Mouse (Mus musculus): ENCODE measurements around the gene 9030025P20Rik.
"Not testable (repeated sequence)": the region's sequence is repeated elsewhere in the genome, so short reads cannot be mapped to it uniquely, and the experiment has no call there.

Gene 9030025P20Rik

DNA sequence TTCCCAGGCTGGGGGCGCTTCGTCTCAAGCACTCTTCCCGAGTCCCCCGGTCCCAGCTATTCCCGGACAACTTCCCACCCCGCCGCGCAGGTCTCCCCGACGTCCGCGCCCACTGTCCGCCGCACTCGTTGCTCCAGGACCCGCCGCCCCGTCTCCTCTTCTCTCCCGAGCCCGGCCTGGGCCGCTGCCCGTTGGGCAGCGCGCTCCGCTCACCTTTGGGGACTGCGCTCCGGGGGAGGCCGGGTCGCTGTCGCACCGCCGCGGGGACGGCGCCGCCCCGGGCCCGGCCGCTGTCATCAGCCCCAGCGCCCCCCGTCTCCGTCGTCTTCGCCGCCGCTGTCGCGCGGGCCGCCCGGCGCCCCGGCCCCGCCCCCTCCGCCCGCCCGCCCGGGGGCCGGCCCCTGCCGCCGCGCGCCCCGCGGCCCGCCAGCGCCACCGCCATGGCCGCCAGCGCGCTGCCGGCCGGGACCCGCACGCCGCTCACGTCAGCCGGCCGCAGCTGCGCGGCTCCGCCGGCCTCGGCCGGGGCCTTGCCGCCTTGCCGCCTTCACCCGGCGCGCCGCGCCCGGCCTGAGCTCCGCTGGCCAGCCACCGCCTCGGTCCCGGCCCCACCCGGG is 14.4 kb downstream of the 9030025P20Rik start:
- not testable (repeated sequence) for DNase-seq

DNA sequence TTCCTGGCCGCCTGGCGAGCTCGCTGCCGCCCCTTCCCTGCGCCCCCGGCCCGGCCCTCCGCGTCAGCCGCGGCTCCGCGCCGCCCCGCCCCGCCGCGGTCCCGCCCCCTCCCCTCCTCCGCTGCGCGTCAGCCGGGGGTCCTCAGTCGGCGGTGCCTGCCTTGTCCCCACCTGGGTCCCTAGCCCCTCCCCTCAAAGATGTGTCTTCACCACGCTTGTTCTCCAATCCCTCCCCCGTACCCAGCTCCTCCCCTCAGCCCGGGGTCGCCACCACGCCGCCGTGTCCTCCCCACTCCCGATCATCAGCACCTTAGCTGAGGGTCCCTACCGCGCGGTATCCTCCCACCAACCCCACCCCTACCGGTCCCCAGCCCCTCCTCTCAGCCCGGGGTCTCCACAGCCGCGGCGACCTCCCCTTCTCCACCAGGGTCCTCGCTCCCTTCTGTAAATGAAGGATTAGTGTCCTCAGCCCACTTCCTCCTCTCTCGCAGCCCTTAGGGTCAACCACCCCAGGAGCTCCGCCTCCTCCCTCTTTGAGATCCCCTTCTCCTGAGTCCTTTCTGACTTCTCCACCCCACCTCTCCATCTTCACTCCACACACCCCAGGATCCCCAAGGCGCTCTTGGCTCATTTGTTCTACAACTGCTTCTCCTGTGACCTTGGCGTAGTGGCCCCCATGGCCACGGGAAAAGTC is 15.0 kb downstream of the 9030025P20Rik start:
- DNase-seq: not testable (repeated sequence)

GRCm38 (mm10) chr17:14994140-14994539 is 15.9 kb downstream of the 9030025P20Rik start:
- DNase-seq: not testable (repeated sequence)

- not testable (repeated sequence) for DNase-seq
Measured at GRCm38 (mm10) chr17:15000047-15000446, 21.8 kb downstream of the 9030025P20Rik start.

DNA sequence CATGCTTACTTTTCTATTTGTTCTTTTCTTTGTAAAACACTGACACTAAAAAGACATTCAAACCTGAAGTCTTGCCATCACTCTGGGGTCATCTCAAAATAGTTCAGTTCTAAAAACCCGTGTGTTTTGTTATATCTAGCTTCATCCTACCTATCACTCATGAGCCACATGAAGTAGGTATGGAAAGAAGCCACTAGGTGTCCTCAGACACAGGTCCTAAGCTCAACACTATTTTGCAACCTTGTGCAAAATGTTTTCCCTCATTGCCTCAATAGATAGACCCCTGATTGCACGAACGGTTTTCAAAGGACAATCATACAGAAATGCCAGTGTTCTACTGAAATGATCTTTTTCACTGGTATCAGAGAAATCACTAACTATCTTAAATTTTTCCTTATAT is 30.8 kb downstream of the 9030025P20Rik start:
- not testable (repeated sequence) for DNase-seq

GRCm38 (mm10) chr17:15009706-15010413 is 31.6 kb downstream of the 9030025P20Rik start, which contains the start of gene Gm3435:
Gm3435 (plus strand) TSS chr17:15010176.
- DNase-seq: not testable (repeated sequence)

DNA sequence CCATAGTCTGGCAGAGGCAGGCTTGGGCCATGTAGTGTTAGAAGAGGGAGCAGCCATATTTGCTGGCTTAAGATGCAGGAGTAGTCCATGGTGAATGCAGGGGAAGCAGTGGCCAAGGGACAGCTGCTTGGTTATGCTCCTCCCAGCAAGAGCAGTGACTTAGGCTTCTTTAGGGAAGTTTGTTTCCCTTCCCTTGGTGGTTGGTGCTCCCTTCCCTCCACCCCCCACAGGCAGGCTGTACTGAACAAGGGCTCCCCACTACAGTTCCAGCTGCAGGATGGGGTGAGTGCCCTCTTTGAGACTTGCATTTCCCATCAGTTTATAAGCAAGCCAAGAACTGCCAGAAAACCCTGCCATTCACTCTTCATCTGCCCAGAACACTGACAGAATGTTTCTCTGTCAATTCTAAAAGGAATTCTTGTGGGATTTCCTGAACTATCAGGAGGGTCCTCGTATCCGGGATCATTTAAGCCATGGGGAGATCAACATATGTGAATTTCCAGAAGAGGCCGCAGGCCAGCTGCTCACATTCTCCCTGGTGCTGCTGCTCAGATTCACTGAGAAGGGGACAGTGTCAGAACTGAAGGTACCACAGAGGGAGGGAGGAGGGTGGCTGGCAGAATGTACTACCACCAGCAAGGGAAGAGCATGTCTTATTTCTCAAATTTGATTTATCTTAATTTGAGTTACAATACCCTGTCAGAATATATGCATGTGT is 43.4 kb downstream of the 9030025P20Rik start:
- peak; percentile 3 to 16 for DNase-seq

- not testable (repeated sequence) for DNase-seq
Measured at GRCm38 (mm10) chr17:15023878-15024492, 45.7 kb downstream of the 9030025P20Rik start.

DNA sequence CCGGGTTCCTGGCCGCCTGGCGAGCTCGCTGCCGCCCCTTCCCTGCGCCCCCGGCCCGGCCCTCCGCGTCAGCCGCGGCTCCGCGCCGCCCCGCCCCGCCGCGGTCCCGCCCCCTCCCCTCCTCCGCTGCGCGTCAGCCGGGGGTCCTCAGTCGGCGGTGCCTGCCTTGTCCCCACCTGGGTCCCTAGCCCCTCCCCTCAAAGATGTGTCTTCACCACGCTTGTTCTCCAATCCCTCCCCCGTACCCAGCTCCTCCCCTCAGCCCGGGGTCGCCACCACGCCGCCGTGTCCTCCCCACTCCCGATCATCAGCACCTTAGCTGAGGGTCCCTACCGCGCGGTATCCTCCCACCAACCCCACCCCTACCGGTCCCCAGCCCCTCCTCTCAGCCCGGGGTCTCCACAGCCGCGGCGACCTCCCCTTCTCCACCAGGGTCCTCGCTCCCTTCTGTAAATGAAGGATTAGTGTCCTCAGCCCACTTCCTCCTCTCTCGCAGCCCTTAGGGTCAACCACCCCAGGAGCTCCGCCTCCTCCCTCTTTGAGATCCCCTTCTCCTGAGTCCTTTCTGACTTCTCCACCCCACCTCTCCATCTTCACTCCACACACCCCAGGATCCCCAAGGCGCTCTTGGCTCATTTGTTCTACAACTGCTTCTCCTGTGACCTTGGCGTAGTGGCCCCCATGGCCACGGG is 46.4 kb downstream of the 9030025P20Rik start:
- not testable (repeated sequence) for DNase-seq

DNA sequence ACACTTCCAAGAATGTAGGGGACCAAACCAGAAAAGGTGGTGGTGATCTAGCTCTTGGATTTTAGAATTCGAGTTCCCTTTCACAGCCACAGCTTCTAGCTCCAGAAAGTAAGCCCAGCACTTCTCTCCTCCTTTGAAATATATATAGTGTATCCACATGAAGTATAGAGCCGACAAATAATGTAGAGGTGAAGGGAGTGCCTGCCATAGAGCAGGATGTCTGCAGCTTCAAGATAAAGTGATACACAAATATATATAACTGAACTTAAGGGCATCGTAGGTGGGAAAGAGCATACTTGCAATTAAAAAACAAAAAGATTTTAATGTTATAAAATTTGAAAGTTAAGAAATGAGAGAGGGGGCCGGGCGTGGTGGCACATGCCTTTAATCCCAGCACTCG is 47.2 kb downstream of the 9030025P20Rik start:
- DNase-seq: not testable (repeated sequence)

DNA sequence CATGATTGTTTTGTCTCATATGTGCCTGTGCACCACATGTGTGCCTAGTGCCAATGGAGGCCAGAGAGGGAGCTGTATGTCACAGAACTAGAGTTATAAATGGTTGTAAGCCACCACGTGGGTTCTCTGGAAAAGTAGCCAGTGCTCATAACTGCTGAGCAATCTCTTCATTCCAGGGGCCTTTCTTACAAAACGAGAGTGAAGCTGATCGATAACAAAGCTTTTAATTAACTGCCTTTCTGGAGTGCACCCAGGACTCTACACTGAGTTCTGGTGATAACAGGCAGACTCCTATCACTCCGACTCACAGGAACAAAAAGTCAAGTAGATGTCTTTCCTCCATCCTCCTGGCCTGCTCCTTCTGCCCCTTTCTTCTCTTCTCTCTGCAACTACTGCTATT is 53.1 kb downstream of the 9030025P20Rik start:
- not testable (repeated sequence) for DNase-seq

DNA sequence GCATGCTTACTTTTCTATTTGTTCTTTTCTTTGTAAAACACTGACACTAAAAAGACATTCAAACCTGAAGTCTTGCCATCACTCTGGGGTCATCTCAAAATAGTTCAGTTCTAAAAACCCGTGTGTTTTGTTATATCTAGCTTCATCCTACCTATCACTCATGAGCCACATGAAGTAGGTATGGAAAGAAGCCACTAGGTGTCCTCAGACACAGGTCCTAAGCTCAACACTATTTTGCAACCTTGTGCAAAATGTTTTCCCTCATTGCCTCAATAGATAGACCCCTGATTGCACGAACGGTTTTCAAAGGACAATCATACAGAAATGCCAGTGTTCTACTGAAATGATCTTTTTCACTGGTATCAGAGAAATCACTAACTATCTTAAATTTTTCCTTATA is 62.2 kb downstream of the 9030025P20Rik start:
- not testable (repeated sequence) for DNase-seq

All from spleen, adult 18-20 months (tissue).